Mouse (Mus musculus) kidney, adult 11 months (tissue): Measurements from ENCODE around the gene Tet3.

ENCODE experiments used
- DNase-seq: peaks from one replicate; pipeline ENCODE4 v3.0.0; 2022

Gene Tet3

DNA sequence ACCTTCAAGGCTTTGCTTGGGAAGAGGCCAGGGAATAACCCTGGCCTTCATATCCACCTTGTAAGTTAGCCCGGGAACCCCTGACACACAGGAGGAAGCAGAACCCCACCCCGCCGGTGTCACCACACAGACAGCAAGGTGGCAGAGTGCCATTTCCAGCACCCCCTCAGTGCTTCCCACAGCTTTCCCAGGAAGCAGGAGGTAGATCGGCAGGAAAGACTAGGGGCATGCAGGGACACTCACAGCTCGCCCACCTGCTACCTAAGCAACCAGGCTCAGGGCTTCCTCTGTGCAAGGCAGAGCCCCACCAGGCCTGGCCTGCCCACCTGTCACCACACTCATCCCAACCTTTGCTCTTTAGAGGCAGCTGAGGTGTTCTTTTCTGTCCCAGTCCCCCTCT lies 19.1 kb downstream of the Tet3 start:
- no peak for DNase-seq

GRCm38 (mm10) chr6:83439119-83439767 lies 19.6 kb downstream of the Tet3 start:
- no peak for DNase-seq

DNA sequence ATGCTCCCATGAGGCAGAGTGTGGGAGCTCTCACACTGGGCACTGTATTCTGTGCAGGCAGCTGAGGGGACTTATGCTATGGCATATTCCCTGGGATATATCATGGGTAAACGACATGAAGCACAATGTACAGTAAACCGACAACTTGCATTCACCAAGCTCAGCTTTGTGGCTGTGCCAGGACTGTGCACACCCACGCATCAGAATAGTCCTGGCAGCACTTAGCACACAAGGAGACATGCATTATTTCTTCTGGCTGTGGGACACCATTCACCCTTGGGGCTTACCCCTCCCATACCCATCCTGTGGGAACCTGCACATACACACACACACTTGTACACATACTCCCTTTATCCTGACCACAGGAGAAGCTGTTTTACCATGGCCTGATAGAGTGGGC lies 20.3 kb downstream of the Tet3 start:
- no peak for DNase-seq

DNA sequence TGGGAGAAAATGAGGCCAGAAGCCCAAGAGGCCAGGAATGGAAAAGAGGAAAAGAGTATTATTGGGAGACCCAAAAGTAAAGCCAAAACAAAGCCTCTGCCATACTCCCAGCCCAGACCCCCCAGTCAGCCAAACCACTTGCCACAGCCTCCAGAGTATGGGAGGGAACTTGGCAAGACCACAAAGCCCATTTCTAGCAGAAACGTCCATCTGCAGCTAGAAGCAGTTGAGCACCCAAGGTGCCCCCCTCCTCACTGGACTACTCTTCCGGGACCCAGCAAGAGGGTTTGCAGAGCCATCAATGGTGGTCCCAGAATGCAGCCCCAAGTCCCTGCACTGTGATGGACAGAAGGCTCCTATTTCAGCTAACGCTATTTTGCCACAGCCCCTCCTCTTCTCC lies 21.1 kb downstream of the Tet3 start:
- no peak for DNase-seq

GRCm38 (mm10) chr6:83437225-83437624 lies 21.7 kb downstream of the Tet3 start:
- DNase-seq: no peak

DNA sequence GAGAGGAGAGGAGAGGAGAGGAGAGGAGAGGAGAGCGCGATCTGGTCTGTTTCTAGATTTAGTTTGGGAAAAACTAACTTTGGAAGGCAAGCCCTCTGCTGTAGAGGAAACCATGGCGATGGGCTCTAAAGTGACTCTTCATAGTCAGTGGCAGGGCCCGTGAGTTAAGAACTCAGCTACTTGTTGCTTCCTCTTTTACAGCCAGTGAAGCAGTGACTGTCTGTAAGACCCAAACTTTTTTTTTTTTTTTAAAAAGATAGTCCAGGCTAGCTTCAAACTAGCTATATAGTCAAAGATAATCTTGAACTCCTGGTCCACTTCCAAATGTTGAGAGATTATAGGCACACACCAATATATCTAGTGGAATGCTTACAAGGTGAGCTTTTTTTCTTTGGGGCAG lies 22.3 kb downstream of the Tet3 start:
- DNase-seq: no peak

- no peak for DNase-seq
Observed at GRCm38 (mm10) chr6:83435174-83435573, 23.7 kb downstream of the Tet3 start.

DNA sequence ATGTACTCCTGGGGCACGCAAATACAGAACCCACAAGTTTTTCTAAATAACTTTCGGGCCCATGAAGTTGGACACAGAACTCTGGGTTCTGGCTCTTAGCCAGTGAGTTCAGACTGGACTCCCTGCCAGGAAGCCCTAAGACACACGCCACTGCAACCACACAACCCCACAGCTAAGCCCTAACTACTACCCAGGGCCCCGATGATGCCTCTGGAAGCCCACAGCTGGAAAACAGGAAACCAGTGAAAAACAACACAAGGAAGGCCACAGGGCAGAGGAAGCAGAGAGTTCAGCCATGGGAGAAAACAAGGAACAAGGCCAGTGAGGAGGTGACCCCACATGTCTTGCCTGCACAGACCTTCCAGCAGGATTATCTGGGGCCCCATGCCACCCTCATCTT lies 25.3 kb downstream of the Tet3 start:
- no peak for DNase-seq

DNA sequence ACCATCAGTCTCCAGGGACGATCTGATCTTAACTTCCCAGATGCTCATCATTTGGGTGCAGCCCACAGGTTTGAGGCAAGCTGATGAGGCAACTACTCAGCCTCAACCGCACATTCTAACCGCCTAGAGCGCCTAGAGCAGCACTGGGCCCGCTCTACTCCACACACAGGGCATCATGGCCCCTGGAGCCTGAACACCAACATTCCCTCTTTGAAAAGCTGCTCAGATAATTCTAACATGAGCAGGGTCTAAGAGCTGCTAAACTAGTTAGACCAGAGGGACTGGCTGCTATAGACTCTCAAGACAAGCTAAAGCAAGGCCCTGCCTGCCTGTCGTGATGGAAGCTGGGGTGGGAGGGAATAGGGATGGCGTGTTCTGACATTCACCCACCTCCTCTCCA lies 25.9 kb downstream of the Tet3 start:
- DNase-seq: no peak

GRCm38 (mm10) chr6:83427968-83428731 lies 30.7 kb downstream of the Tet3 start:
- no peak for DNase-seq

GRCm38 (mm10) chr6:83427512-83427911 lies 31.4 kb downstream of the Tet3 start:
- DNase-seq: no peak

DNA sequence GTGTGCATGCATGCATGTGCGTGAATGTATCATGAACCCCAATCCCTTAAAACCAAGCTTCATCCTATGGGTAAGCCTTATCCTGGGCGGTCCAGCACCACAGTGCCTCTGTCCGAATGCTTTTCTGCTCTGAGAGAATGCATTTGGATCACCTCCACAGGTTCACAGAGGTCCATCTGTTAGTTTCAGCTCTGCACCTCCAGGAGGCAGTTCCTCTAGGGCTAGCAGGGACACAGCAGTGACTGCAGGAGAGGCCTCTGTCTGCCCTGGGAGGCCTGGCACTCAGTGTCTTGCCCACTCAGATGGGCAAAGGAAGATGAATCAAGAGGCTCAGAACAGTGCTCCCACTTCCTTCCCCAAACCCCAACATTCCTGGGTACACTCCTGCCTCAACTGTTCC lies 32.3 kb downstream of the Tet3 start:
- DNase-seq: no peak

DNA sequence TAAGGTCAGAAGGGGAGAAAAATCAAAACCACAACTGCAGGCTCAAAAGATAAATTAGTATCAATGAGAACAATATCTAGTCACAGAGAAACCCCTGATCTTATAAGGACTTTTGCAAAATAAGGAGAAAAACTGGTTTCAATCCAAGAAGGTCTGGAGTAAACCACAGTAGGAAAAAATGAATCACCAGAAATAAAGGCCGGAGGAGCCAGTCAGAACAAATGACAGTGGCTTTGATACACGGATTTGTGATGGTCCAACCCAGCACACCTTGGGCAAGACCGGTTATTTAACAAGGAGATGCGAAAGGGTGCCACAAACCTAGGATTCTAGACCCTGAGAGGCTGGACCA lies 34.9 kb downstream of the Tet3 start:
- DNase-seq: no peak

GRCm38 (mm10) chr6:83423400-83424052 lies 35.4 kb downstream of the Tet3 start:
- DNase-seq: no peak

DNA sequence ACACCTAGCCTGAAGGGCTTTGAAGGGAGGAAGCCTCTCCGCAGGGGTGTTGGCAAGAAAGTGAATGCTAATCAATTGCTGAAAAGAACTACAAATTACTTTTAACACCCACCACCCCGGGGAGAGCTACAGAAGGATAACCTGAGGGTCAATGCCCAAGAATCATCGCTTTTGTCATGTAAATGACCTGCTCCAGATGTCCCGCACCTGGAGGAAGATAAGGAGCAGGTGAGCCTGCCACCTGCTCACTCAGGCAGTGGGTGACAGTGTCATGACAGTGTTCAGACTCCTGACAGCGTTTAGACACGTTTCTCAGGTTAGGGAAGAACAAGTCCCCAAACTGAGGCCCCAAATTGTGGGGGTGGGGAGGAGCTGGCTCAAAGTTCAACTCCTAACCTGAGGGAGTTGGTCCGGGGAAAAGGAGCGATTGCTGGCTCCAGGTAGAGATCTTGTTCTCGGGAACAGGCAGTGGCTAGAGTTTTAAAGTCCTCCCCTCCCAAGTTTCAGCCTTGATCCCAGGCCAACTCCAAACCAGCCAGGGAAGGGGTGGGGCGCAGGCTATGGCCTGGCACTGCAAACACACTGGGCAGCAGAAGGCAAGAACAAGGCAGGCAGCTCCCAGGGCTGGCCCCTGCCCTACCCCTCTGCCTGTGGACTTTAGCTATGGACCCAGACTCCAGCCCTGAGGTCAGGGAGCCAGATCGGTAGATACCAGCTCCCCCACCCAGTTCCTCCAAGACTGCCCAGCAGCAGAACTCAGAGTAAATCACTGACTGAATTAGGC lies 36.8 kb downstream of the Tet3 start:
- DNase-seq: peak; percentile 95

GRCm38 (mm10) chr6:83419516-83419915 lies 39.4 kb downstream of the Tet3 start:
- peak; percentile 37 for DNase-seq

DNA sequence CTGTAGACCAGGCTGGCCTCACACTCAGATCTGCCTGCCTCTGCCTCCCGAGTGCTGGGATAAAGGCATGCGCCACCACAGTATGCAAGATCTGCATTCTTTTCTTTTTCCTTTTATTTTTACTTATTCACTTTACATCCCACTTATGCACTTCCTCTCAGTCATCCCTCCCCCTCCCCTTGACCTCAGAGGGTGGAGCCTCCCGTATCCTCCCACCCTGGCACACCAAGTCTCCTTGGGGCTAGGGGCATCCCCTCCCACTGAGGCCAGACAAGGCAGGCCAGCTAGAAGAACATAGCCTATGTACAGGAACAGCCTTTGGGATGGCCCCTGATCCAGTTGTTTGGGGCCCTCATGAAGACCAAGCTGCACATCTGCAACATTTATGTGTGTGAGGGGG lies 41.4 kb downstream of the Tet3 start:
- no peak for DNase-seq

DNA sequence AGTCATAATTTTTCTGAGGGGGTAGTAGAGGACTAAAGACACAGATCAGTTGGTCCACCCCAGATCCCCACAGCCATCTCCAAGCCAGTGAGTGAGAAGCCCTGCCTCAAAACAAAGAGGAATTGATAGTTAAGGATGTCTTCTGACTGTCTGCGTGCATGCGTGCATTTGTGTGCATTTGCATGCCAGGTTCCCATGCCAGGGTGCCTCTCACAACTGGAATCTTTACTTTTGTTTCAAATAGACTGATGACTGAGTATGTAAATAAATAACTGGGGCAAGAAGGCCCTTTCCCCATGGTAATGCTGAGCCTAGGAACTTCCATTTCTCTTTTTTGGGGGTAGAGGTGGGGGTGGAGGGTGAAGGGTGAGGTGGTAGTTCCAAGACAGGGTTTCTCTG lies 41.8 kb downstream of the Tet3 start:
- no peak for DNase-seq

- DNase-seq: no peak
Observed at GRCm38 (mm10) chr6:83416261-83417103, 42.4 kb downstream of the Tet3 start.

DNA sequence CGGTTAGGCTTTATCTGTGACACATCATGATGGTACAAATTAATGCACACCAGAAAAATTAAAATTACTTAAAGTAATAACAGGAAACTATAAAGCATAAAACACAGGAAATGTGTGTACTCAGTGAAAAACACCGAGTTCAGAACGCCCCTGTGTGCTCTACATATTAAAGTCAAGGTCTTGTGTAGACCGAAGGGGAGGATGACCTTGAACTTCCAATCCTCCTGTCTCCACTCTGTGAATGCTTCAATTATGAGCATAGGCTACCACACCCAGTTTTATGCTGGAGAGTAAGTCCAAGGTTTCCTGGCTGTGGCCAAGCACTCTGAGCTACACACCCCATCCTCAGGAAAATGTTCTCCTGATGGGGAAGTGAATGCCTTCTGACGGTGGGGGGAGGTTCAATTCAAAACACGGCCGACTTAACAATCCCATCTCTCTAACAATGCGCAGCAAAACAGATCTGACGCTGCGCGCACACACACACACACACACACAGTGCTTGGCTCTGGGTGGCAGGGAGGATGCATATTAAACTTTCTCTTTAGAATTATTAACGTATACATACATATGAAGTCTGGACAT lies 43.4 kb downstream of the Tet3 start:
- no peak for DNase-seq

DNA sequence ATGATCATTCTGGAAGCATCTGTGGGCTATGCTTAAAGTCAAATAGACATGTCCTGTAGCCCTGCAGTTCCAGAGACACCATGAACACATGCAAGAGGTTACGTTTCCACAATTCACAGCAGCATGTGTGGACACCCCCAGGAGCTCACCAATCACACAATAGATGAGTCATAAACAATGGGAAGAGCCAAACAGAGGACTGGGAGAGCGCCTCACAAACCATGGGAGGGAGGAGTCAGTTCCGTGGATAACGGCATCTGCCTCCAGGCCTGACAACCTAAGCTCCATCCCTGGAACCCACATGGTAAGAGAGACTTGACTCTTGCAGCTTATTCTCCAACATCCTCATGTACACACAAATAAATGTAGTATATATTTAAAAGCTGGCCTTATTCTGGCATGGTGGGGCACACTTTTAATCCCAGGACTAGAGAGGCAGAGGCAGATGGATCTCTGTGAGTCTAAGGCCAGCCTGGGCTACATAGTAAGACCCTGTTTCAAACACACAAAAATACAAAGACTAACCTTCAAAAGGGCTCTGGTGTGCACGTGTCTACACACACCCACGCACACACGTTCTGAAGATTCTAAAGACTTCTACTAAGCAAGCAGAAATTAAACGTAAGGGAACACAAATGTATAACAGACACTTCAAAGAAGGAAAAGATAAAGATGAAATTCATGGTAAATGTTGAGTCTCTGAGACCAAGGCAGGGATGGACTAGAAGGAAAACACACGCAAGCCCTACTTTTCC lies 44.1 kb downstream of the Tet3 start:
- DNase-seq: no peak
